Mouse (Mus musculus): ENCODE measurements around the gene Fam107b.

DNA sequence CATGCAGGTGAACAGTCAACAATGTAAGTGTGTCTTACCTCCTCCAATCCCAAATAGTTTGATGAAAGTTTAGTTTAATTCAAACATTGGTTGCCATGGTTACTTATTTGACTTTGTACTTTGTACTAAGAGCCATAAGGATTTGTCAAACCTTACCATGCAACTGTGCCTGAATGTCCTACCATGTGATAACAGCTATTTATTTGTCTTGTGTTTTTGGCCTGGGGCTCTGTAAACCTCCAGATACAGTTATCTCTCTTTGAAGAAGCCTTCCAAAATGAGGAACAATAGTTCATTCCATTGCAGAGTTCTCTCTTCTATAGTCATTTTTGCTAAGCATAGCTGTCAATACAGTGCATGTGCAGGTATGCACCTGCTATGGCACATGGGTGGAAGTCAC lies 72.7 kb downstream of the Fam107b start:
- TF ChIP-seq EP300 (IDR thresholded peaks at IDR 0.05) (no peak), CTCF (IDR thresholded peaks at IDR 0.05) (no peak)

Measured in lung, postnatal 0 days (tissue).